Mouse (Mus musculus): Measurements from ENCODE around the gene Cdc37.

Cdc37 gene

DNA sequence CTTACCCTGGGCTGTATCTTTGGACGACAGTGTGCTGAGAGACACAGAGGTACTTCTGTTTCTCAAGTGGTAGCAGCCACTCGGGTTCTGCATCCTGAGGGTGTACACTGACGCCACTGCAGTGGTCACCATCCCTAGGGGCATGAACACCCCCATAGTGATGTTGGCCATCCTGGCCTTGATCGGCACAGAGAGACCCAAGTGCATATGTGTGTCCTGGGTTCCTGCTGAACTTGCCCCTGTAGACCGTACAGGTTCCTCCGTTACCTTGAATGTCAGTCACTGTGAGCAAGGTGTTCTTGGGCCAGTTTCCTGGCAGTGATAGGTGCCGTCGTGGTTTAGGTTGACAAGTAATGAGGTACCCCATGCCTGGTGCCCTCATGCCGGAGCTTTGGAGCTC is 56.4 kb downstream of the Cdc37 start:
- no peak for DNase-seq

DNA sequence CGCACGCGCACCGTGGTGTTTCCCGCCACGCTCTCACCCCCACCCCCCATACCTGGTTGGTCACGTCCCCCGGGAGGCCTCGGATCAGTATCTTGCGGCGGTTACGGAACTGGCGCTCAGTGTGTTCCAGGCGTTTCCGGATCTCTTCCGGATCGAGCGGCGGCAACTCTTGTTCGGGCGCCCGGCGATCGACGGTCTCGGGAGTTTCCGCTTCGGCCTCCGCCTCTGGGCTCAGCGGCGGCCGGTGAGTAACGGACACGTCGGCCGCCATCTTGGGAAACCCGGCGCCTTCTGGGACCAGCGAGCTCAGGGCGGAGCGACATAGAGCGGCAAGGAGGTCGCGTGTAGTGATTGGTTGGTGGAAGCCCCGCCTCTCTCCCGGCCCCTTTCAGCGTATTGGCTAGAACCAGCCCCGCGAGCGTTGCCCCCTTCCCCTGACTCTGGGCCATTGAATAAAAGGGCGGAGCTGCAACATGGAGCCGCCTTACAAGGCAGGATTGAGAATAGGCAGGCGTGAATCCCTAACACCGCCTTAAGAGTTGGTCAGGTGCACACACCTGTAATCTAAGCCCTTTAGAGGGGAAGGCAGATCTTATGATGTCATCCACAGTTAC is 58.0 kb downstream of the Cdc37 start, which contains the start of the genes Gm38431 and Raver1:
Gene Gm38431 (minus strand): TSS at position 291 of the 614 bp plus-strand sequence.
Gene Raver1 (minus strand): TSS at position 302 of the 614 bp plus-strand sequence.
- DNase-seq, result peak; percentile 98 to 99

DNA sequence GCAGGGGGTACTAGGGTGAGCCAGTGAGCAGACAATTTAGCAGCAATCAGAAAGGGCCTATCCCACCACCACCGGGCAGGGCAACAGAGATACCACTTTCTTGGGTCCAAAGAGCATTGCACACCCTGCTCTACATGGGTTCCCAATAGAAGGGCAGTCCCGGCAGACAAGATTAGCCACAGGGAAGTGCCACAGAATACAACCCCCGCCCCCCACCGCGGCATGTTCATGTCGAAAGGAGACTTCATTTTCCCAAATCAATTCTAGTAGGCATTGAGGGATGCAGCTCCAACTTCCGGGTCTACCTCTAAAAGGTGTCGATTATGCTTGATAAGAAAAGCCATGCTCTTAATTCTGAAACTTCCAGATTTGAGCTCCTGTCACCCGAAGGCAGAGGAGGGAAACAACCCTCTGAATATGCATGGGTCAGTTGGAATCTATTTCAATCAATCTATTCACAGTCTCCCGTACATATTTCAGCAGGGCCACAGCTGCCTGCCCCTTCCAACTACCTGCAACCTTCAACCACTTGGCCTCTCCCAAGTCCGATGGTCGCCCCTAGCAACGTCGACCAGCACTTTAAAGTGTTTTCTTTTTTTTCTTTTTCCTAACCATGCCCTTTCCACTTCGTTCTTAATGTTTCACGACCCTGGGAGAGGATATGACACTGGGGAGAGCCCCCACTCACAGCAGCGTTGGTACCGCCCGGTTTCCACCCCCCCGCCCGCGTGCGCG is 58.6 kb downstream of the Cdc37 start:
- no peak for DNase-seq

DNA sequence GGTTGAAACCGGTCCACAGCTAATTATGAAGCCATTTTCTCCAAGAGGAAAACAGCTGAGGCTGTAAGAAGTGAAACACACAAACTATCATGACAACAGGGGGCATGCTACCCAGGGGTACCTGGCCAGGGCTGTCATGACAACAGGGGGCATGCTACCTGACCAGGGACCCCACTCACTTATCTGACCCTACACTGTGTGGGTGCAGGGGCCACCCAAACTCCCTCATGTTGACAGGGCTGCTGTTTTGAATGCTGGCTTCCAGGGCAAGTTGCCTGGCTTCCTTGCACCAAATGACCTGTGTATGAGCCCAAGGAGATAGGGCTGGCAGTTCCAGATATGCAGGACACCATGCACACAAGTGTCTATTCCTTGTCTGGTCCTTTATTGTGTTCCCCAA is 59.2 kb downstream of the Cdc37 start:
- no peak for DNase-seq

DNA sequence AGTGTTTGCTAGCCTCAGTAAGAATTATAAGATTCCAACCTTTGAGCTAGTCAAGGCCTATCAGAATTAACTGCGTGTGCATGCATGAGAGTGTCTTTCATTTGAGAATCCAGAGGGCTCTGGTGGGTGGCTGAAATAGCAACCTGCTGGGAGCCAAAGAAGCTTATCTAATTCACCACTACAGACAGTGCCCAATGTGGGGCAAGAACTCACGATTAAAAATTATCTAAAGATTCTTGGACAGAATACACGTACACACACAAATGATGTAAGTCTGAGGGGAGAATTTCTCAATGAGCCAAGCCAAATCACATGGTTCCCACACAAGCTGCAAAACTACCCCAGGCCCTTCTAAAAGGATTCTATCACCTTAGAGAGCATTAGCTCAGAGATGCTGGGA is 66.5 kb downstream of the Cdc37 start:
- DNase-seq, result no peak
